Mouse (Mus musculus) heart, embryonic 13.5 days (tissue): Measurements from ENCODE around the gene Hes2. TPM values are rescaled to one million over a fixed set of nuclear protein-coding genes. Genes with fewer than 3 reads are reported as not detected.
A peak's percentile ranks its signal among the peaks of the same experiment; 100 is the strongest.

Experiments
- ATAC-seq: fragments of 200-750 bp; cut with Nextera tagmentation; 2 replicates; pipeline ENCODE4 v1.8.0; 2017; ENCODE audit warnings: moderate TSS enrichment; ENCODE audit not compliant: insufficient number of reproducible peaks, low FRiP score, low TSS enrichment; ENCODE audit errors: extremely low read depth
- H3K27ac ChIP-seq: fragments of 300-500 bp; sonication (generic); replicated peaks from 2 replicates; pipeline ENCODE4 v1.5.1; 2015; ENCODE audit warnings: moderate library complexity, mild to moderate bottlenecking, inconsistent platforms
- H3K27me3 ChIP-seq: fragments of 300-500 bp; sonication (generic); replicated peaks from 2 replicates; pipeline ENCODE4 v1.6.1; 2015; ENCODE audit warnings: mild to moderate bottlenecking, inconsistent platforms
- H3K36me3 ChIP-seq: fragments of 300-500 bp; sonication (generic); 2 replicates; pipeline ENCODE4 v1.6.1; 2015; ENCODE audit warnings: mild to moderate bottlenecking, inconsistent platforms
- H3K4me1 ChIP-seq: fragments of 300-500 bp; sonication (generic); 2 replicates; pipeline ENCODE4 v1.6.1; 2015; ENCODE audit warnings: inconsistent platforms
- H3K4me2 ChIP-seq: fragments of 300-500 bp; sonication (generic); 2 replicates; pipeline ENCODE4 v1.6.1; 2015; ENCODE audit warnings: inconsistent platforms, mild to moderate bottlenecking, moderate library complexity
- H3K4me3 ChIP-seq: fragments of 300-500 bp; sonication (generic); 2 replicates; pipeline ENCODE4 v1.5.1; 2015; ENCODE audit warnings: moderate library complexity, mild to moderate bottlenecking, inconsistent platforms
- H3K9ac ChIP-seq: fragments of 300-500 bp; sonication (generic); 2 replicates; pipeline ENCODE4 v1.6.1; 2015; ENCODE audit warnings: inconsistent platforms, mild to moderate bottlenecking, moderate library complexity
- H3K9me3 ChIP-seq: fragments of 300-500 bp; sonication (generic); 2 replicates; pipeline ENCODE4 v1.6.1; 2016; ENCODE audit warnings: inconsistent platforms
- WGBS: fragments of 180-500 bp; shearing (Covaris S2); methylation state at CpG from one replicate; pipeline ENCODE4 v1.1.7; 2015; ENCODE audit warnings: mixed read lengths; 5-methylcytosine and 5-hydroxymethylcytosine counted together
- polyA plus RNA-seq: library from polyadenylated mRNA; unstranded; fragments of >200 nt; fragmentation: Nextera tagmentation; extraction: Ambion mirVana; gene quantifications from 2 replicates; pipeline ENCODE4 v1.2.1, GENCODE M21; 2015

Gene Hes2
- polyA plus RNA-seq, 1 experiment from 2014 or later, result not detected

- no peak for ATAC-seq
- Histone ChIP-seq H3K36me3 (0 out of 2 replicates have a peak, but pooled peaks cover 6% of the 10 kb centered on the region), H3K27me3 (no peaks in the 10 kb centered on the region), H3K9ac (peak overlapping the region; percentile 66; the same call in 1 of the 2 replicates), H3K4me3 (no peak overlapping the region), H3K9me3 (no peaks in the 10 kb centered on the region), H3K27ac (peak overlapping the region; percentile 59), H3K4me1 (peaks cover 81% of the 10 kb centered on the region), H3K4me2 (peak overlapping the region; percentile 8; the same call in 1 of the 2 replicates)
- 64% methylated on average over 11 of the region's 11 CpGs for WGBS
Measured at GRCm38 (mm10) chr4:152190096-152190653, 31.5 kb downstream of the Hes2 start.

- ATAC-seq, result no peak
- WGBS, result 61% methylated on average over 5 of the region's 5 CpGs
Measured at GRCm38 (mm10) chr4:152190701-152191100, 32.0 kb downstream of the Hes2 start.

GRCm38 (mm10) chr4:152192569-152192968, 33.9 kb downstream of the Hes2 start:
- Histone ChIP-seq H3K9ac (0 out of 2 replicates have a peak overlapping the region, but pooled peaks have one; percentile 3), H3K9me3 (no peaks in the 10 kb centered on the region), H3K4me3 (no peak overlapping the region), H3K27ac (peak overlapping the region; percentile 7; the same call in 1 of the 2 replicates), H3K27me3 (no peaks in the 10 kb centered on the region), H3K4me1 (peaks cover 62% of the 10 kb centered on the region), H3K4me2 (no peak overlapping the region), H3K36me3 (0 out of 2 replicates have a peak, but pooled peaks cover 6% of the 10 kb centered on the region)
- no peak for ATAC-seq
- 74% methylated on average over 4 of the region's 4 CpGs for WGBS

More at GRCm38 (mm10) chr4:152190701-152191100, 32.0 kb downstream of the Hes2 start:
- peak overlapping the region; percentile 8; the same call in 1 of the 2 replicates for H3K4me2 ChIP-seq
- no peaks in the 10 kb centered on the region for H3K27me3 ChIP-seq
- H3K4me1 ChIP-seq, result peaks cover 76% of the 10 kb centered on the region
- H3K4me3 ChIP-seq, result no peak overlapping the region
- H3K36me3 ChIP-seq, result 0 out of 2 replicates have a peak, but pooled peaks cover 6% of the 10 kb centered on the region
- H3K9me3 ChIP-seq, result no peaks in the 10 kb centered on the region
- H3K9ac ChIP-seq, result peak overlapping the region; percentile 63
- peak overlapping the region; percentile 59 for H3K27ac ChIP-seq

- ATAC-seq, result no peak
Measured at GRCm38 (mm10) chr4:152194476-152195175, 36.0 kb downstream of the Hes2 start.

GRCm38 (mm10) chr4:152196276-152196675, 37.6 kb downstream of the Hes2 start:
- WGBS, result 89% methylated on average over 8 of the region's 9 CpGs
- no peak for ATAC-seq
- no peak overlapping the region for H3K9ac ChIP-seq

More at GRCm38 (mm10) chr4:152194476-152195175, 36.0 kb downstream of the Hes2 start:
- WGBS, result 81% methylated on average over 3 of the region's 3 CpGs
- Histone ChIP-seq H3K36me3 (no peaks in the 10 kb centered on the region), H3K27me3 (no peaks in the 10 kb centered on the region), H3K4me1 (peaks cover 48% of the 10 kb centered on the region), H3K9me3 (no peaks in the 10 kb centered on the region), H3K27ac (no peak overlapping the region), H3K4me2 (no peak overlapping the region), H3K4me3 (no peak overlapping the region), H3K9ac (no peak overlapping the region)

GRCm38 (mm10) chr4:152197545-152197944, 38.9 kb downstream of the Hes2 start:
- Histone ChIP-seq H3K9me3 (no peaks in the 10 kb centered on the region), H3K9ac (no peak overlapping the region), H3K36me3 (no peaks in the 10 kb centered on the region), H3K4me3 (no peak overlapping the region), H3K27ac (no peak overlapping the region), H3K4me2 (no peak overlapping the region), H3K4me1 (peaks cover 55% of the 10 kb centered on the region), H3K27me3 (no peaks in the 10 kb centered on the region)
- 59% methylated on average over 5 of the region's 5 CpGs for WGBS
- no peak for ATAC-seq

More at GRCm38 (mm10) chr4:152196276-152196675, 37.6 kb downstream of the Hes2 start:
- H3K9me3 ChIP-seq, result no peaks in the 10 kb centered on the region
- H3K27ac ChIP-seq, result no peak overlapping the region
- H3K27me3 ChIP-seq, result no peaks in the 10 kb centered on the region
- H3K4me1 ChIP-seq, result peaks cover 48% of the 10 kb centered on the region
- no peak overlapping the region for H3K4me3 ChIP-seq
- H3K4me2 ChIP-seq, result no peak overlapping the region
- H3K36me3 ChIP-seq, result no peaks in the 10 kb centered on the region

- ATAC-seq, result no peak
- WGBS, result 44% methylated on average over 1 of the region's 1 CpGs
- Histone ChIP-seq H3K27me3 (no peaks in the 10 kb centered on the region), H3K36me3 (no peaks in the 10 kb centered on the region), H3K4me3 (no peak overlapping the region), H3K9me3 (no peaks in the 10 kb centered on the region), H3K4me2 (no peak overlapping the region), H3K27ac (no peak overlapping the region), H3K4me1 (peaks cover 55% of the 10 kb centered on the region), H3K9ac (no peak overlapping the region)
Measured at GRCm38 (mm10) chr4:152199617-152200016, 41.0 kb downstream of the Hes2 start.

GRCm38 (mm10) chr4:152201492-152201891, 42.8 kb downstream of the Hes2 start:
- H3K9ac ChIP-seq, result no peak overlapping the region
- 0 out of 2 replicates have a peak, but pooled peaks cover under 1% of the 10 kb centered on the region for H3K36me3 ChIP-seq
- no peaks in the 10 kb centered on the region for H3K9me3 ChIP-seq
- WGBS, result 45% methylated on average over 6 of the region's 6 CpGs
- no peak overlapping the region for H3K4me2 ChIP-seq
- H3K27ac ChIP-seq, result peak overlapping the region; percentile 32; the same call in 1 of the 2 replicates
- 0 out of 2 replicates have a peak, but pooled peaks have one; percentile 56 for ATAC-seq
- H3K4me1 ChIP-seq, result peaks cover 64% of the 10 kb centered on the region
- H3K4me3 ChIP-seq, result no peak overlapping the region
- H3K27me3 ChIP-seq, result no peaks in the 10 kb centered on the region

GRCm38 (mm10) chr4:152202418-152202817, 43.8 kb downstream of the Hes2 start:
- Histone ChIP-seq H3K4me3 (no peak overlapping the region), H3K27ac (peak overlapping the region; percentile 39; the same call in 1 of the 2 replicates), H3K9ac (0 out of 2 replicates have a peak overlapping the region, but pooled peaks have one; percentile 28), H3K4me2 (no peak overlapping the region), H3K27me3 (no peaks in the 10 kb centered on the region), H3K4me1 (peaks cover 66% of the 10 kb centered on the region), H3K9me3 (no peaks in the 10 kb centered on the region), H3K36me3 (peaks cover 10% of the 10 kb centered on the region; the same call in 1 of the 2 replicates)
- WGBS, result 77% methylated on average over 1 of the region's 1 CpGs
- no peak for ATAC-seq

- 58% methylated on average over 3 of the region's 3 CpGs for WGBS
- Histone ChIP-seq H3K4me3 (no peak overlapping the region), H3K27ac (peak overlapping the region; percentile 39; the same call in 1 of the 2 replicates)
Measured at GRCm38 (mm10) chr4:152202905-152203304, 44.2 kb downstream of the Hes2 start.

GRCm38 (mm10) chr4:152204663-152205062, 46.0 kb downstream of the Hes2 start:
- Histone ChIP-seq H3K4me3 (no peak overlapping the region), H3K4me1 (peaks cover 73% of the 10 kb centered on the region), H3K27me3 (no peaks in the 10 kb centered on the region), H3K9me3 (no peaks in the 10 kb centered on the region), H3K9ac (no peak overlapping the region), H3K27ac (no peak overlapping the region), H3K36me3 (peaks cover 12% of the 10 kb centered on the region; the same call in 1 of the 2 replicates), H3K4me2 (no peak overlapping the region)
- ATAC-seq, result no peak
- WGBS, result 71% methylated on average over 6 of the region's 6 CpGs

More at GRCm38 (mm10) chr4:152202905-152203304, 44.2 kb downstream of the Hes2 start:
- Histone ChIP-seq H3K9me3 (no peaks in the 10 kb centered on the region), H3K36me3 (peaks cover 10% of the 10 kb centered on the region; the same call in 1 of the 2 replicates), H3K9ac (0 out of 2 replicates have a peak overlapping the region, but pooled peaks have one; percentile 28), H3K4me1 (peaks cover 64% of the 10 kb centered on the region), H3K27me3 (no peaks in the 10 kb centered on the region), H3K4me2 (no peak overlapping the region)
- ATAC-seq, result no peak
